Comparison of ENCODE assay signal across 14 mouse cellular contexts in the genomic region with DNA sequence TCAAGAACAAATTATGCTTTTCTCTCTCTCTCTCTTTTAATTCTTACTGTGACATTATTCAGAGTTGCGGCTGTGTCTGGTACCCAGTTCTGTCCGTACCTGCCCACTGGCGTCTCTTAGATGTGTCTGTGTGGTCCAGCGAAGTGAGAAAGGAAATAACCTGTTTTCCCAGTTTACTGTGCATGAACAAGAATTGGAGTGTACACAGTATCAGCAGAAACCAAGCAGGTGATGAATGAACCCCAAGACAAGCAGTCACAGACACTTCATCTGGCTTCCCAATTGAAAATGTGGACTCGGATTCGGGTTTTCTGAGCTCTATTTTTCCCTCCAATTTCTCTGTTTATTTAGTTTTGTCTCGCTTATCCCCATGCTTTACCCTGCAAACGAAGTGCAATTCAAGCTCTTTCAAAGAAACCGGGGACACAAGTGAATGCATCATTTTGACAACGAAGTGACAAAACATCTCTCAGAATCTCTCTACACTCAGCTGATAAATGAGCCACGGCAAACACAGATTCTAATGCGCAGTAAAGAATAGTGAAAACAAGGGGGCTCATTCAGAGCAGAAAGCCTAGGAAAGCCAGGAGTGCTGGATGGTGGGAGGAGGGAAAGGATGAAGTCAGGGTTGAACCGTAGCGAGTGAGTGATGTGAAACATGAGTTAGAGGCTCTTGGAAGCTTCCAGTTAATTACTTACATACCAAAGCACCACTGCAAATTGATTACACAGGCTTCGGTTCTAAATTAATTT.
DNase-seq lines count a peak whose midpoint lies in the region; ATAC-seq and TF ChIP-seq lines count a peak whose summit lies in the region.
"Had no signal": no experiment of that assay in that cellular context is flagged by ENCODE, and none has a peak within 500 bp of the region (broad histone marks: within the 10 kb centered on the region; RNA-seq: fewer than 3 reads in every experiment).

No protein-coding gene starts in this region.

- WGBS in kidney, postnatal 0 days, result 45% methylated on average over 15 of the region's 15 CpGs
- 28% methylated on average over 15 of the region's 15 CpGs for WGBS in forebrain, embryonic 13.5 days

- no peak overlapping the region for H3K4me3 ChIP-seq in kidney, postnatal 0 days (replicated peaks; ENCODE audit: low read depth, low read length)
- no peak overlapping the region for H3K4me3 ChIP-seq in forebrain, embryonic 13.5 days
- H3K4me3 ChIP-seq: left cerebral cortex, adult 2 months; liver, embryonic 12.5 days had no signal

- peak; percentile 4 for DNase-seq in kidney, postnatal 0 days (ENCODE audit: low spot score)
- DNase-seq in kidney, adult 8-10 months, result no peak
- peak; percentile 53 for DNase-seq in embryo, embryonic 10 days (ENCODE audit: low spot score)
- peak; percentile 54 for DNase-seq in mesoderm, embryonic 11.5 days (ENCODE audit: low read depth, low spot score)
- DNase-seq in liver, result no peak
- DNase-seq in adrenal gland, postnatal 14 days, result no peak
- no peak for DNase-seq in thymus, postnatal 10 days (ENCODE audit: low spot score in 2 of 2)
- DNase-seq: cerebellum, postnatal 10 days; heart, adult 18-20 months; kidney, postnatal 25 days; thymus, postnatal 36 days had no signal

- H3K36me3 ChIP-seq in kidney, postnatal 0 days (ENCODE audit: insufficient read depth, low read length), result no peaks in the 10 kb centered on the region
- no peaks in the 10 kb centered on the region for H3K36me3 ChIP-seq in forebrain, embryonic 13.5 days (ENCODE audit: poor library complexity, severe bottlenecking)
- H3K36me3 ChIP-seq: liver, embryonic 12.5 days had no signal

- no peaks in the 10 kb centered on the region for H3K27me3 ChIP-seq in kidney, postnatal 0 days (ENCODE audit: insufficient read depth, low read length)
- H3K27me3 ChIP-seq in forebrain, embryonic 13.5 days, result no peaks in the 10 kb centered on the region
- H3K27me3 ChIP-seq: liver, embryonic 12.5 days had no signal

- H3K4me2 ChIP-seq in kidney, postnatal 0 days (ENCODE audit: low read length), result no peak overlapping the region
- H3K4me2 ChIP-seq in forebrain, embryonic 13.5 days, result peak overlapping the region; percentile 42
- H3K4me2 ChIP-seq: liver, embryonic 12.5 days had no signal

- no peak for ATAC-seq in kidney, postnatal 0 days (replicated peaks; ENCODE audit: low FRiP score, low read depth)
- peak; percentile 43; the same call in 1 of the 2 replicates for ATAC-seq in forebrain, embryonic 13.5 days
- ATAC-seq: liver, embryonic 12.5 days had no signal

- TF ChIP-seq CTCF in kidney, postnatal 0 days (IDR thresholded peaks at IDR 0.05; ENCODE audit: low read depth), result no peak

- no peaks in the 10 kb centered on the region for H3K9me3 ChIP-seq in kidney, postnatal 0 days (replicated peaks; ENCODE audit: low read length)
- no peaks in the 10 kb centered on the region for H3K9me3 ChIP-seq in forebrain, embryonic 13.5 days (replicated peaks)
- H3K9me3 ChIP-seq: liver, embryonic 12.5 days had no signal

- no peak overlapping the region for H3K9ac ChIP-seq in kidney, postnatal 0 days (ENCODE audit: low read depth, low read length)
- H3K9ac ChIP-seq in forebrain, embryonic 13.5 days, result no peak overlapping the region
- H3K9ac ChIP-seq: liver, embryonic 12.5 days had no signal

- H3K4me1 ChIP-seq in kidney, postnatal 0 days (replicated peaks; ENCODE audit: insufficient read depth, low read length), result no peaks in the 10 kb centered on the region
- H3K4me1 ChIP-seq in forebrain, embryonic 13.5 days, result peaks cover 12% of the 10 kb centered on the region
- H3K4me1 ChIP-seq: liver, embryonic 12.5 days had no signal

- no peak overlapping the region for H3K27ac ChIP-seq in kidney, postnatal 0 days
- no peak overlapping the region for H3K27ac ChIP-seq in forebrain, embryonic 13.5 days
- H3K27ac ChIP-seq: left cerebral cortex, adult 2 months; liver, embryonic 12.5 days had no signal

Comparison
In these comparisons a context has a peak if more than half of its experiments do, and no peak if none do; other contexts are left out.
1. DNase-seq: peak in kidney, postnatal 0 days (single experiment), embryo, embryonic 10 days (single experiment) and mesoderm, embryonic 11.5 days (single experiment); none in kidney, adult 8-10 months (0 of 2), liver (single experiment), adrenal gland, postnatal 14 days (single experiment) and thymus, postnatal 10 days (0 of 2).